Mouse (Mus musculus) bone marrow, adult 2 months (tissue): ENCODE data around the gene Sde2.

Experiments used
- CTCF ChIP-seq: fragments of 200-500 bp; IDR thresholded peaks from 2 replicates; pipeline ENCODE4 v1.5.1; 2011; ENCODE audit warnings: low read length, control low read depth; ENCODE audit not compliant: control insufficient read depth, insufficient read depth
- POLR2A ChIP-seq: fragments of 200-500 bp; IDR thresholded peaks from 2 replicates; pipeline ENCODE4 v1.6.1; 2011; ENCODE audit warnings: low read depth, mild to moderate bottlenecking, control low read depth, low read length, borderline replicate concordance; ENCODE audit not compliant: control insufficient read depth

DNA sequence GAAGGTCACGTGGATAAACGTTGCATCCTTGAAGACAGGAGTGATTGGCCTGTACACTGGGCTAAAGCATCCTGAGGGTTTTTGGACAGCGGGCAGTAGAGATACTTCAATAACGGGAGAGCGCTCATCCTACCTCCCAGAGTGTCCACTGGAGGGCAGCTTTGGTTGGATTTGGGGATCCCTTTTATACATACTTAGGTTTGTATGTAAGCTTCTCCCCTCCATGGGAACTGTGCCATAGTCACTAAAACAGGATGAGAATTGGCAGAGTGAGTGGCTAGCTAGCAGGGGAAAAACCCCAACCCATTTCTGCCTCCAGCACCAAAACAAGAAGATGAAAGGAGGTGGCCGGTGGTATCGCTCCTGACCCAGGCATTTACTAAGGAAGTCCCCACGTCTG lies 60.2 kb downstream of the Sde2 start:
- no peak for TF ChIP-seq POLR2A
- TF ChIP-seq CTCF, result no peak
